Mouse (Mus musculus) G1E (cell line): ENCODE measurements at regions not wholly inside any gene's neighbourhood (a gene's known extent, or its start where the extent isn't known, plus 50 kb on each side); places are given as distances from the start of the nearest gene placed in this dataset.

ENCODE experiments used
- ATAC-seq: 2 replicates; pipeline ENCODE4 v1.8.0; 2016; ENCODE audit warnings: mild to moderate bottlenecking; ENCODE audit not compliant: insufficient number of reproducible peaks, poor library complexity, low FRiP score, severe bottlenecking; ENCODE audit errors: extremely low read depth
- DNase-seq: peaks from one replicate; pipeline ENCODE4 v3.0.0; 2012; ENCODE audit warnings: low spot score
- H3K27me3 ChIP-seq: 2 replicates; pipeline ENCODE4 v1.6.1; 2012; ENCODE audit warnings: mild to moderate bottlenecking, low read length, inconsistent platforms; ENCODE audit not compliant: insufficient read depth
- H3K36me3 ChIP-seq: replicated peaks from 2 replicates; pipeline ENCODE3; 2012; ENCODE audit warnings: mild to moderate bottlenecking, inconsistent platforms
- H3K4me1 ChIP-seq: 2 replicates; pipeline ENCODE4 v1.6.1; 2012; ENCODE audit warnings: low read depth, low read length, inconsistent platforms, mixed read lengths; ENCODE audit not compliant: insufficient read depth
- H3K4me3 ChIP-seq: 2 replicates; pipeline ENCODE4 v1.5.1; 2012; ENCODE audit warnings: low read depth, mild to moderate bottlenecking, inconsistent platforms, low read length, moderate library complexity, mixed read lengths
- H3K9me3 ChIP-seq: replicated peaks from 2 replicates; pipeline ENCODE4 v1.6.1; 2012; ENCODE audit warnings: inconsistent platforms
- CTCF ChIP-seq: IDR thresholded peaks from 2 replicates; pipeline ENCODE4 v1.5.1; 2012; ENCODE audit warnings: low read depth, low read length, inconsistent platforms, mixed read lengths
- GATA1 ChIP-seq: IDR thresholded peaks from 2 replicates; pipeline ENCODE4 v1.6.1; 2012; ENCODE audit warnings: borderline replicate concordance, low read length, inconsistent platforms, mixed read lengths
- GATA2 ChIP-seq: IDR thresholded peaks from 2 replicates; pipeline ENCODE4 v1.6.1; 2012; ENCODE audit warnings: low read depth, low read length, inconsistent platforms, borderline replicate concordance
- POLR2AphosphoS5 ChIP-seq: IDR thresholded peaks from 2 replicates; pipeline ENCODE4 v1.6.1; 2012; ENCODE audit warnings: low read depth, low read length, inconsistent platforms; ENCODE audit not compliant: insufficient replicate concordance
- TAL1 ChIP-seq: conservative IDR thresholded peaks from 2 replicates; pipeline ENCODE4 v1.6.1; 2012; ENCODE audit warnings: low read depth, low read length, inconsistent platforms, mixed read lengths

- H3K27me3 ChIP-seq: no peaks in the 10 kb centered on the region
- no peak for ATAC-seq
- TF ChIP-seq TAL1 (no peak), GATA2 (no peak), POLR2AphosphoS5 (no peak), GATA1 (no peak), CTCF (no peak)
- H3K36me3 ChIP-seq: no peaks in the 10 kb centered on the region
- no peaks in the 10 kb centered on the region for H3K4me1 ChIP-seq
- no peak for DNase-seq
- H3K9me3 ChIP-seq: peaks cover 90% of the 10 kb centered on the region
- H3K4me3 ChIP-seq: no peak overlapping the region
Observed at GRCm38 (mm10) chr15:84500214-84500613, 53.3 kb upstream of the Shisal1 start.

- Histone ChIP-seq H3K36me3 (no peaks in the 10 kb centered on the region), H3K27me3 (no peaks in the 10 kb centered on the region), H3K9me3 (peaks cover 94% of the 10 kb centered on the region), H3K4me1 (no peaks in the 10 kb centered on the region), H3K4me3 (no peak overlapping the region; the same call in 1 of the 2 replicates)
- DNase-seq (no peak), ATAC-seq (no peak)
- TF ChIP-seq POLR2AphosphoS5: no peak
- TF ChIP-seq CTCF: no peak
- TF ChIP-seq GATA1: no peak
- TF ChIP-seq TAL1: no peak
- no peak for TF ChIP-seq GATA2
Observed at GRCm38 (mm10) chr15:84497130-84497529, 50.2 kb upstream of the Shisal1 start.
